Mouse (Mus musculus): Measurements from ENCODE around the gene Clec2d. TPM values are rescaled to one million over a fixed set of nuclear protein-coding genes. Genes with fewer than 3 reads are reported as not detected.

Gene Clec2d
- total and polyA plus RNA-seq, 3 experiments = 0.50 to 2.8 TPM; not detected in 1

DNA sequence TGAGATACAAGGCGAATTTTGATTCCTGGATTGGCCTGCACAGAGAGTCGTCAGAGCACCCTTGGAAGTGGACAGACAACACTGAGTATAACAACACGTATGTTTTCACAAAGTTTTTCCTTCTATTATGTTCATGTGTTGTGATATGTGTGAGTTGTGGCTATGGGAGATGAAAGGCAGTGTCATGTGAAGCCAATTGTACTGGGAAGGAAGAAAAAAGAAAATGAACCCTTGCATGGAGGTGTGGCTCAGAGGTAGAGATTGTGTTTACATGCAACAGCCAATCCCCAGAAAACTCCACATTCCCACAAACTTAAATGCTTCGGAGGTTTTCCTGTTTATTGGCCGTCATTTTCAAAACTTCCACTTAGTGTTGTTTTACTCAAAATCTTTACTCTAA is 4.4 kb downstream of the Clec2d start:
- Histone ChIP-seq H3K4me1 (ENCODE audit: control insufficient read depth in 1 of 2, insufficient read depth in 2 of 2, low read length in 2 of 2) (peaks cover 0 to 7% of the 10 kb centered on the region in 2 experiments; a peak in 2 of 4 replicates), H3K9me3 (replicated peaks; ENCODE audit: insufficient read depth, low read length) (no peaks in the 10 kb centered on the region), H3K27me3 (ENCODE audit: control insufficient read depth in 1 of 2, insufficient read depth in 2 of 2, low read length in 2 of 2) (no peaks in the 10 kb centered on the region), H3K9ac (ENCODE audit: control insufficient read depth, low read depth, low read length, poor library complexity, severe bottlenecking) (no peak overlapping the region), H3K79me2 (ENCODE audit: control insufficient read depth, insufficient read depth, low read length, poor library complexity) (peaks cover 3% of the 10 kb centered on the region), H3K36me3 (ENCODE audit: control insufficient read depth in 1 of 2, insufficient read depth in 2 of 2, low read length in 2 of 2) (peaks cover 3 to 8% of the 10 kb centered on the region in 2 experiments; a peak in 3 of 4 replicates), H3K27ac (ENCODE audit: control insufficient read depth, low read depth, low read length) (no peak overlapping the region), H3K4me3 (ENCODE audit: control insufficient read depth in 1 of 2, insufficient read depth in 1 of 2, low read depth in 2 of 2, low read length in 2 of 2) (no peak overlapping the region)
- DNase-seq (ENCODE audit: low read depth, low spot score) = no peak
- TF ChIP-seq CTCF (IDR thresholded peaks at IDR 0.05 in 2 of 3, conservative IDR thresholded peaks at IDR 0.05 in 1 of 3; ENCODE audit: control insufficient read depth in 1 of 3, insufficient read depth in 1 of 3, low read depth in 2 of 3, low read length in 3 of 3, poor library complexity in 1 of 3, severe bottlenecking in 1 of 3) = no peak
- TF ChIP-seq BHLHE40 (IDR thresholded peaks at IDR 0.05; ENCODE audit: borderline replicate concordance, low read depth, low read length) = no peak
- TF ChIP-seq MAFK (IDR thresholded peaks at IDR 0.05; ENCODE audit: borderline replicate concordance, low read depth, low read length) = no peak
- no peak for TF ChIP-seq RAD21 (IDR thresholded peaks at IDR 0.05; ENCODE audit: low read depth, low read length)
- TF ChIP-seq TAL1 (IDR thresholded peaks at IDR 0.05; ENCODE audit: low read length) = no peak

DNA sequence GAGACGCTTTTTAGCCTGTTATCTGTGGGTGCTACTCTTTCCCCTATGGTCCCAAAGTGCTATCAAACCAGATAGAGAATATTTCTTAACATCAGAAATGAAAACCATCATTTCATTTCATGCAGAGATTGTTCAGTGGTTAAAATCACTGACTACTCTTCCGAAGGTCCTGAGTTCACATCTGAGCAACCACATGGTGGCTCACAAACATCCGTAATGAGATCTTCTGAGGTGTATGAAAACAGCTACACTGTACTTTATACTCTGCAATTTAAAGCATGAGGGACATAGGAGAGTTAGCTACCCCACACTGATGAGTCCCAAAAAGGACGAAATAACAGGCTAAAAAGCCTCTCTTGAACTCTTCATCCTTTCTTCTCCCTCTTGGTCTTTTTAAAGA is 5.6 kb downstream of the Clec2d start:
- H3K4me1 ChIP-seq (ENCODE audit: control insufficient read depth in 1 of 2, insufficient read depth in 2 of 2, low read length in 2 of 2) = peaks cover 0 to 7% of the 10 kb centered on the region in 2 experiments; a peak in 2 of 4 replicates
- no peak overlapping the region for H3K9ac ChIP-seq (ENCODE audit: control insufficient read depth, low read depth, low read length, poor library complexity, severe bottlenecking)
- no peaks in the 10 kb centered on the region for H3K27me3 ChIP-seq (ENCODE audit: control insufficient read depth in 1 of 2, insufficient read depth in 2 of 2, low read length in 2 of 2)
- peaks cover 3 to 8% of the 10 kb centered on the region in 2 experiments; a peak in 3 of 4 replicates for H3K36me3 ChIP-seq (ENCODE audit: control insufficient read depth in 1 of 2, insufficient read depth in 2 of 2, low read length in 2 of 2)
- TF ChIP-seq CHD2 (IDR thresholded peaks at IDR 0.05; ENCODE audit: low read length) = no peak
- no peak for TF ChIP-seq MEF2A (IDR thresholded peaks at IDR 0.05; ENCODE audit: extremely low read depth, insufficient replicate concordance, low read depth, low read length, poor library complexity, severe bottlenecking)
- TF ChIP-seq MAFK (IDR thresholded peaks at IDR 0.05; ENCODE audit: borderline replicate concordance, low read depth, low read length) = no peak
- TF ChIP-seq NELFE (IDR thresholded peaks at IDR 0.05; ENCODE audit: low read depth, low read length) = no peak
- no peaks in the 10 kb centered on the region for H3K9me3 ChIP-seq (replicated peaks; ENCODE audit: insufficient read depth, low read length)
- H3K79me2 ChIP-seq (ENCODE audit: control insufficient read depth, insufficient read depth, low read length, poor library complexity) = peaks cover 3% of the 10 kb centered on the region
- DNase-seq (ENCODE audit: low read depth, low spot score) = no peak
- no peak overlapping the region for H3K4me3 ChIP-seq (ENCODE audit: control insufficient read depth in 1 of 2, insufficient read depth in 1 of 2, low read depth in 2 of 2, low read length in 2 of 2)
- no peak overlapping the region for H3K27ac ChIP-seq (ENCODE audit: control insufficient read depth, low read depth, low read length)

DNA sequence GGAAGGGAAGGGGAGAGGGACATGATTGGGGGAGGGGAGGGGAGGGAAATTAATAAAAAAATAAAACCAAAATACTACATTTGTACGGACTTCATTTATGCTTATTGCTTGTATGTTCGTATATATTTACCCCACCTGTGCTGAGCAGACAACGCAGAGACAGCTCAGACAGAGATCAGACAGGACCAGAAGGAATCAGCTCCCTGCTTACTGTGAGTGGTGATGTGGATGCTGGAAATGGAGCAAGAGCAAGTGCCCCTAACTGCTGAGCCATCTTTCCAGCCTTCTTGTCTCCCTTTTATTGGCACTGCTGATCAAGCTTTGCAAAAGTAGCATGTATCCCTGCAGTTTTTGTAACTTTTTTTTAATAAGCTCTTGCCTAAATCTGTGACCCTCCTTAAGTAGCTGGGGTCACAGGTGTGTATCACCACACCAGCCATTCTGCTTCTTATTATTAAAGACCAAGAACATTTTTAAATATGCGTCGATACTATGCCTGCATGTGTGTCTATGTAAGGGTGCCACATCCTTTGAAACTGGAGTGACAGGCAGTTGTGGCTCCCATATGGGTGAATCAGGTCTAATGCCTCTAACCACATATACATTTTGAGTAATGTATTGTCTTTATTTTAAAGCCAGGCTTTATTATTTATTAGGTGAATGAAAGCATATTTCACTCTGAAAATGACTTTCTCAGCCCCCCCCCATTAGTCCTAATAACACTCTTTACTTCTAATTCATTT is 6.2 kb downstream of the Clec2d start:
- Histone ChIP-seq H3K27me3 (ENCODE audit: control insufficient read depth in 1 of 2, insufficient read depth in 2 of 2, low read length in 2 of 2) (no peaks in the 10 kb centered on the region), H3K4me3 (ENCODE audit: control insufficient read depth in 1 of 2, insufficient read depth in 1 of 2, low read depth in 2 of 2, low read length in 2 of 2) (no peak overlapping the region), H3K4me1 (ENCODE audit: control insufficient read depth in 1 of 2, insufficient read depth in 2 of 2, low read length in 2 of 2) (peaks cover 0 to 5% of the 10 kb centered on the region in 2 experiments; a peak in 2 of 4 replicates), H3K9ac (ENCODE audit: control insufficient read depth, low read depth, low read length, poor library complexity, severe bottlenecking) (no peak overlapping the region), H3K79me2 (ENCODE audit: control insufficient read depth, insufficient read depth, low read length, poor library complexity) (peaks cover 1% of the 10 kb centered on the region), H3K36me3 (ENCODE audit: control insufficient read depth in 1 of 2, insufficient read depth in 2 of 2, low read length in 2 of 2) (peaks cover 3 to 6% of the 10 kb centered on the region in 2 experiments; a peak in 3 of 4 replicates), H3K27ac (ENCODE audit: control insufficient read depth, low read depth, low read length) (no peak overlapping the region), H3K9me3 (replicated peaks; ENCODE audit: insufficient read depth, low read length) (no peaks in the 10 kb centered on the region)
- DNase-seq (ENCODE audit: low read depth, low spot score) = no peak
- no peak for TF ChIP-seq HCFC1 (IDR thresholded peaks at IDR 0.05; ENCODE audit: low read depth, low read length)
